Mouse (Mus musculus): ENCODE data around the gene Prkcq. TPM values are rescaled to one million over a fixed set of nuclear protein-coding genes. Genes with fewer than 3 reads are reported as not detected.
A peak's percentile ranks its signal among the peaks of the same experiment; 100 is the strongest.

Gene Prkcq
- polyA plus RNA-seq, 1 experiment from 2014 or later: 3.0 TPM

- H3K4me1 ChIP-seq: no peaks in the 10 kb centered on the region
- ATAC-seq (ENCODE audit: low FRiP score): no peak
- 63% methylated on average over 3 of the region's 3 CpGs for WGBS
- H3K4me2 ChIP-seq (replicated peaks): no peak overlapping the region
- no peak overlapping the region for H3K9ac ChIP-seq
- no peak overlapping the region for H3K27ac ChIP-seq
- no peaks in the 10 kb centered on the region for H3K27me3 ChIP-seq
- H3K9me3 ChIP-seq (replicated peaks): no peaks in the 10 kb centered on the region
- no peak overlapping the region for H3K4me3 ChIP-seq
- H3K36me3 ChIP-seq: no peaks in the 10 kb centered on the region
Observed at GRCm38 (mm10) chr2:11162701-11163100, 9.2 kb upstream of the Prkcq start.

GRCm38 (mm10) chr2:11164170-11164569, 7.7 kb upstream of the Prkcq start:
- Histone ChIP-seq H3K4me2 (replicated peaks) (no peak overlapping the region), H3K4me1 (no peaks in the 10 kb centered on the region), H3K9me3 (replicated peaks) (no peaks in the 10 kb centered on the region), H3K4me3 (no peak overlapping the region), H3K27ac (no peak overlapping the region), H3K27me3 (no peaks in the 10 kb centered on the region), H3K36me3 (no peaks in the 10 kb centered on the region), H3K9ac (no peak overlapping the region)
- ATAC-seq (ENCODE audit: low FRiP score): no peak
- 80% methylated on average over 3 of the region's 3 CpGs for WGBS

GRCm38 (mm10) chr2:11169721-11170335, 2.1 kb upstream of the Prkcq start:
- Histone ChIP-seq H3K4me2 (replicated peaks) (no peak overlapping the region), H3K27me3 (peaks cover 7% of the 10 kb centered on the region; the same call in 1 of the 2 replicates), H3K4me3 (no peak overlapping the region), H3K27ac (no peak overlapping the region), H3K4me1 (peaks cover 11% of the 10 kb centered on the region), H3K36me3 (no peaks in the 10 kb centered on the region), H3K9me3 (replicated peaks) (no peaks in the 10 kb centered on the region), H3K9ac (no peak overlapping the region)
- ATAC-seq (ENCODE audit: low FRiP score): no peak
- 81% methylated on average over 6 of the region's 6 CpGs for WGBS

DNA sequence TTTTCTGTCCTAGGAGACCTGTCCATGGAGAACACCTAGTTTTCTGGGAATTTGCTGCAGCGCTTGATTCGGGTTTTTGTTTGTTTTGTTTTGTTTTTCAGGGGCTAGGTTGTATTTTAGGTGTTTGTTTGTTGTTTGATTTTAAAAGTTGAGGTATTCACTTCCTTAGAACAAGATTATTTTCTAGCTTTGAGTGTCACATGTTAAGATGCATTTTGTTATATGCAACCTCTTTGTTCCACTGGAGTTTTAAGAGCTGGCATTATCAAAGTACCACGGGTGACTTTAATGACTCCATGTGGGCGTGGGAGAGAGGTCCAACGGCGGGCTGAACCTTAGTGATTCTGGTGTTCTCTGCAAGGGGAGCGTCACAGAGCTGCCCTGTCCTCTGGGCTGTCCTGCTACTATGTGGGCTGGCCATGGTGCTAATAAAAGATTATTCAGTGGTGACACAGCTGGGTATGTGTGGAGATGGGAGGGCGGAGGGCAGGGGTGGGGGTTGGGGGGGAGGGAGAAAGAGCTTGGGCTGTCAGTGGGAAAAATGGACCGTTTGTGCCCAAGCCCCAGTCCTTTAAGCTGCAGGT, 1.0 kb downstream of the Prkcq start:
- peak; percentile 52 for ATAC-seq (ENCODE audit: low FRiP score)
- peak overlapping the region; percentile 41; the same call in 1 of the 2 replicates for H3K4me3 ChIP-seq
- peaks cover 11% of the 10 kb centered on the region for H3K4me1 ChIP-seq
- 9% methylated on average over 9 of the region's 9 CpGs for WGBS
- no peak overlapping the region for H3K27ac ChIP-seq
- peak overlapping the region; percentile 70 for H3K4me2 ChIP-seq (replicated peaks)
- peaks cover 7% of the 10 kb centered on the region; the same call in 1 of the 2 replicates for H3K27me3 ChIP-seq
- H3K36me3 ChIP-seq: no peaks in the 10 kb centered on the region
- no peaks in the 10 kb centered on the region for H3K9me3 ChIP-seq (replicated peaks)
- no peak overlapping the region for H3K9ac ChIP-seq

GRCm38 (mm10) chr2:11173521-11173920, 1.6 kb downstream of the Prkcq start:
- Histone ChIP-seq H3K4me2 (replicated peaks) (peak overlapping the region; percentile 70), H3K9ac (no peak overlapping the region), H3K4me3 (no peak overlapping the region), H3K9me3 (replicated peaks) (no peaks in the 10 kb centered on the region), H3K4me1 (peaks cover 11% of the 10 kb centered on the region), H3K36me3 (no peaks in the 10 kb centered on the region), H3K27me3 (peaks cover 7% of the 10 kb centered on the region; the same call in 1 of the 2 replicates), H3K27ac (no peak overlapping the region)
- ATAC-seq (ENCODE audit: low FRiP score): no peak
- WGBS: 40% methylated on average over 4 of the region's 4 CpGs

- H3K27me3 ChIP-seq: peaks cover 7% of the 10 kb centered on the region; the same call in 1 of the 2 replicates
- no peaks in the 10 kb centered on the region for H3K9me3 ChIP-seq (replicated peaks)
- H3K4me1 ChIP-seq: peaks cover 11% of the 10 kb centered on the region
- WGBS: 75% methylated on average over 4 of the region's 4 CpGs
- H3K4me2 ChIP-seq (replicated peaks): no peak overlapping the region
- no peak for ATAC-seq (ENCODE audit: low FRiP score)
- H3K27ac ChIP-seq: no peak overlapping the region
- H3K36me3 ChIP-seq: no peaks in the 10 kb centered on the region
- H3K4me3 ChIP-seq: no peak overlapping the region
- no peak overlapping the region for H3K9ac ChIP-seq
Observed at GRCm38 (mm10) chr2:11174101-11174500, 2.2 kb downstream of the Prkcq start.

DNA sequence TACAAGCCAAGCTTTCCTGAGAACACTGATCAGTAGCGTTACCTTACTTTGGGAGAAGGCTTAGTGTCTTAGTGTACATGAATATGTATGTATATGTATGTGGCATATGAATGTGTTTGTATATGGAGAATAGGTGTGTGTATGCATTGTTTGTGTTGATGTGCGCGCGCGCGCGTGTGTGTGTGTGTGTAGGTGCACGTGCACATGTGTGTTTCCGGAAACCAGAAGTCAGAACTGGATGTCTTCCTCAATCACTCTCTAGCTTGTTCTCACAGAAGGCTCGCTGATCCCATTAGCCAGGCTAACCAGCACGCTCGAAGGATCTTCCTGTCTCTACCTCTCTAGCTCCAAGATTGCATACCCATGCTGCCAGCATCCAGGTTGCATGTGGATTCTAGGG, 6.0 kb downstream of the Prkcq start:
- no peak overlapping the region for H3K4me2 ChIP-seq (replicated peaks)
- 94% methylated on average over 12 of the region's 12 CpGs for WGBS
- H3K9ac ChIP-seq: no peak overlapping the region
- no peaks in the 10 kb centered on the region for H3K9me3 ChIP-seq (replicated peaks)
- peaks cover 3% of the 10 kb centered on the region; the same call in 1 of the 2 replicates for H3K27me3 ChIP-seq
- H3K27ac ChIP-seq: no peak overlapping the region
- H3K4me1 ChIP-seq: peaks cover 7% of the 10 kb centered on the region
- no peak for ATAC-seq (ENCODE audit: low FRiP score)
- H3K36me3 ChIP-seq: no peaks in the 10 kb centered on the region
- H3K4me3 ChIP-seq: no peak overlapping the region

GRCm38 (mm10) chr2:11181510-11181909, 9.6 kb downstream of the Prkcq start:
- H3K4me1 ChIP-seq: no peaks in the 10 kb centered on the region
- no peak overlapping the region for H3K27ac ChIP-seq
- H3K36me3 ChIP-seq: no peaks in the 10 kb centered on the region
- no peak overlapping the region for H3K4me2 ChIP-seq (replicated peaks)
- WGBS: 67% methylated on average over 4 of the region's 4 CpGs
- no peaks in the 10 kb centered on the region for H3K9me3 ChIP-seq (replicated peaks)
- no peak overlapping the region for H3K9ac ChIP-seq
- H3K27me3 ChIP-seq: no peaks in the 10 kb centered on the region
- no peak for ATAC-seq (ENCODE audit: low FRiP score)
- H3K4me3 ChIP-seq: no peak overlapping the region

DNA sequence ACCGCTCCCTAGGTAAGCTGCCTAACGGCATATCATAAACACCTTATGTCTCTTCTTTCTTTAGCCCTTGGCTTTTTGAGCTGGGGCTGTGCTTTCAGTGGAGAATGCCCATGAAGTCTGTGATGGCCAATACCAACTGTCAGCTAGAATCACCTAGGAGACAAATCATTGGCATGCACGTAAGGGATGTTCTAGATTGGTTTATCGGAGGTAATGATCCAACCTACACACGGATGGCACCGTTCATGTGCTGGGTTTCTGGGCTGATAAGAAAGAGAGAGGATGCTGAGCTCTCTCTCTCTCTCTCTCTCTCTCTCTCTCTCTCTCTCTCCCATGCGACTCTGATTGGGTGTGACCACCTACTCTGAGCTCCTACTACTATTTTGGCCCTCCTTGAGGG, 10.2 kb downstream of the Prkcq start:
- H3K27me3 ChIP-seq: no peaks in the 10 kb centered on the region
- H3K36me3 ChIP-seq: no peaks in the 10 kb centered on the region
- no peak for ATAC-seq (ENCODE audit: low FRiP score)
- no peak overlapping the region for H3K4me3 ChIP-seq
- 91% methylated on average over 7 of the region's 7 CpGs for WGBS
- H3K4me1 ChIP-seq: no peaks in the 10 kb centered on the region
- no peak overlapping the region for H3K27ac ChIP-seq
- no peaks in the 10 kb centered on the region for H3K9me3 ChIP-seq (replicated peaks)
- H3K4me2 ChIP-seq (replicated peaks): no peak overlapping the region
- H3K9ac ChIP-seq: no peak overlapping the region

- no peak for ATAC-seq (ENCODE audit: low FRiP score)
Observed at GRCm38 (mm10) chr2:11183991-11184390, 12.1 kb downstream of the Prkcq start.

DNA sequence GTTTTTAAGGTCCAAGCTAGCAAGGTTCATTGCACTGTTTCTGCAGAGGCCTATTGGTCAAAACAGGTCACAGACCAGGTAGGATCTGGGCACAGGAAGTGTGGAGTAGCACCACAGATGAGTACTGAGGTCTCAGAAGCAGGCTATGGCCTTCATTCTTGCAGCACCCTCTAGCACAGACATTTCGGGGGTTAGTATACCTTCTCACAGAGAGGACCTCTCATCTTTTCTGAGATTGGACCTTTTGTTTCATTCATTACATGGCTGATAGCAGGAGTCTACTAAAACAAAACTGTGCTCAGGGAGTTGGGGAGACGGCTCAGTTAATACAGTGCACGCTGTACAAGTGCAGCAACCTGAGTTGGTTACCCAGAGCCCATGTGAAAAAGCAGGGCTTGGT, 14.7 kb downstream of the Prkcq start:
- H3K27me3 ChIP-seq: no peaks in the 10 kb centered on the region
- no peaks in the 10 kb centered on the region for H3K4me1 ChIP-seq
- H3K36me3 ChIP-seq: no peaks in the 10 kb centered on the region
- no peaks in the 10 kb centered on the region for H3K9me3 ChIP-seq (replicated peaks)
- no peak overlapping the region for H3K4me2 ChIP-seq (replicated peaks)
- WGBS: 92% methylated on average over 3 of the region's 3 CpGs
- H3K9ac ChIP-seq: no peak overlapping the region
- H3K4me3 ChIP-seq: no peak overlapping the region
- no peak for ATAC-seq (ENCODE audit: low FRiP score)
- H3K27ac ChIP-seq: no peak overlapping the region

More at GRCm38 (mm10) chr2:11183991-11184390, 12.1 kb downstream of the Prkcq start:
- Histone ChIP-seq H3K4me2 (replicated peaks) (no peak overlapping the region), H3K9ac (no peak overlapping the region), H3K4me1 (no peaks in the 10 kb centered on the region), H3K9me3 (replicated peaks) (no peaks in the 10 kb centered on the region), H3K36me3 (no peaks in the 10 kb centered on the region), H3K27me3 (no peaks in the 10 kb centered on the region), H3K4me3 (no peak overlapping the region), H3K27ac (no peak overlapping the region)
- WGBS: 93% methylated on average over 5 of the region's 5 CpGs

DNA sequence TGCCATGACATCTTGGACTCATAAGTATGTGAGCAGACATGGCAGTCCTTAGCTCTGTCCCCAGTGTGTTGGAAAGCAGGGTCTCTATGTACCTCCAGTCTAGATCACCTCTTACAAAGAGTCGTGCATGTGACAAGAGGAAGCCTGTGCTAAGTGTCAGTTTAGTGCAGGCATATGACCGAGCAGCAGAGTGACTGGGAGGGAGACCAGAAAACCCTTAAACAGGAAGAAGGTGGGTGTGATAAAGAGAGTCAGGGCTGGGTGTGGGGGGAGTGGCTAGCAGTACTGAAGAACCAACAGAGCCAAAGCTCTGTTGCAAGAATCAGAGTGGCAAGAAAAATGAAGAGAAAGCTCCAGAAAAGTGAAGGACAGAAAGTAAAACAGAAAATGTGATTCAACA, 15.3 kb downstream of the Prkcq start:
- no peak overlapping the region for H3K27ac ChIP-seq
- ATAC-seq (ENCODE audit: low FRiP score): no peak
- H3K27me3 ChIP-seq: no peaks in the 10 kb centered on the region
- H3K9me3 ChIP-seq (replicated peaks): no peaks in the 10 kb centered on the region
- WGBS: 84% methylated on average over 2 of the region's 2 CpGs
- no peaks in the 10 kb centered on the region for H3K4me1 ChIP-seq
- H3K4me3 ChIP-seq: no peak overlapping the region
- no peaks in the 10 kb centered on the region for H3K36me3 ChIP-seq
- H3K9ac ChIP-seq: no peak overlapping the region
- no peak overlapping the region for H3K4me2 ChIP-seq (replicated peaks)

DNA sequence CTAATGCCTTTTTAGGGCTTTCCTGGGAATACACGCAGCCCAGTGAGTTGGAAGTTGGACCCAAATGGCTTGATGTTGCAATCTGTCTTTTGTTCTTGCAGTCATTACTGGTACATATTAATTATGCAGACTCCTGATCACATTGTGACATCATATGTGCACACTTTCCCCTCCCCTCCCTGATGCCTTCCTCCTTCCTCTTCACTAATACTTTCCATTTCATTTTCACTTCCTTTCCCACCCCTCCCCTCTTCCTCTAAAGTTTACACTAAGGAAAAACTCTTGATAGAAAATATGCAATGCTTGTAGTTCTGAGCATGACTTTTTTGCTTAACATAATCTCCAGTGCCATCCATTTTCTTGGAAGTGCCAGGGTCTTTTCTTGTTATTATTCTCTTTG, 16.4 kb downstream of the Prkcq start:
- no peak overlapping the region for H3K4me3 ChIP-seq
- 100% methylated on average over 1 of the region's 1 CpGs for WGBS
- ATAC-seq (ENCODE audit: low FRiP score): no peak
- H3K27ac ChIP-seq: no peak overlapping the region
- H3K4me2 ChIP-seq (replicated peaks): no peak overlapping the region
- H3K27me3 ChIP-seq: no peaks in the 10 kb centered on the region
- H3K9ac ChIP-seq: no peak overlapping the region
- no peaks in the 10 kb centered on the region for H3K36me3 ChIP-seq
- no peaks in the 10 kb centered on the region for H3K4me1 ChIP-seq
- no peaks in the 10 kb centered on the region for H3K9me3 ChIP-seq (replicated peaks)
